Mouse (Mus musculus): Measurements from ENCODE around the gene 2210011C24Rik. TPM values are rescaled to one million over a fixed set of nuclear protein-coding genes. Genes with fewer than 3 reads are reported as not detected.
A peak's percentile ranks its signal among the peaks of the same experiment; 100 is the strongest.

Gene 2210011C24Rik
- polyA plus RNA-seq, 2 experiments = 1.1 to 2.0 TPM

DNA sequence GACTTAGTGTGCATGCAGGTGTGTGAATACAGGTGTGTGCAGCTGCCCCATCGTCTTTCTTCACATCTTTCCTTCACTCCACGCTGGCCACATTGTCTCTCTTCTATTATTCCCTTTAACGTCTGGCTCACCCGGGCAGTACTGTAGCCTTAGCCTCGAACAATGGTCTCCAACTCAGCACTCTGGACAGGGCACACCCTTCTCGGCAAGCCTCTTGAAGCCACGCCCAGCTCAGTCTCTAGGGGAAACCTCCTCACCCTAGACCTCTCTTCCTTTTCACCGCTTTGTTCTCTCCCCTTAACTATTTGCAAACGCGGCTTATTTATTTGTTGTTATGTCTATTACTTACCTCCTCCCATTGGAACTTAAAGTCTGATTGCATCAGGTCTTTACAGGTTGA, 15.5 kb upstream of the 2210011C24Rik start:
- no peaks in the 10 kb centered on the region for H3K9me3 ChIP-seq (ENCODE audit: control insufficient read depth, low read length)
- WGBS = 14% methylated on average over 10 of the region's 10 CpGs
- DNase-seq (ENCODE audit: low spot score) (no peak), ATAC-seq (ENCODE audit: low FRiP score, low read depth) (no peak)
- H3K9ac ChIP-seq (ENCODE audit: low read depth, low read length, severe bottlenecking) = no peak overlapping the region
- peaks cover 20% of the 10 kb centered on the region for H3K27me3 ChIP-seq (ENCODE audit: control insufficient read depth, insufficient read depth, low read length)
- H3K27ac ChIP-seq (replicated peaks; ENCODE audit: low read depth, low read length) = no peak overlapping the region
- H3K36me3 ChIP-seq (ENCODE audit: control insufficient read depth, insufficient read depth, low read length) = no peaks in the 10 kb centered on the region
- H3K4me3 ChIP-seq (replicated peaks; ENCODE audit: low read length) = no peak overlapping the region
- H3K4me2 ChIP-seq (replicated peaks; ENCODE audit: low read depth, low read length, severe bottlenecking) = no peak overlapping the region
- H3K4me1 ChIP-seq (ENCODE audit: control insufficient read depth, insufficient read depth, low read length) = peaks cover 2% of the 10 kb centered on the region; the same call in 1 of the 2 replicates
- TF ChIP-seq POLR2A (IDR thresholded peaks at IDR 0.05; ENCODE audit: borderline replicate concordance, extremely low read depth, insufficient read depth, insufficient read length) = no peak

DNA sequence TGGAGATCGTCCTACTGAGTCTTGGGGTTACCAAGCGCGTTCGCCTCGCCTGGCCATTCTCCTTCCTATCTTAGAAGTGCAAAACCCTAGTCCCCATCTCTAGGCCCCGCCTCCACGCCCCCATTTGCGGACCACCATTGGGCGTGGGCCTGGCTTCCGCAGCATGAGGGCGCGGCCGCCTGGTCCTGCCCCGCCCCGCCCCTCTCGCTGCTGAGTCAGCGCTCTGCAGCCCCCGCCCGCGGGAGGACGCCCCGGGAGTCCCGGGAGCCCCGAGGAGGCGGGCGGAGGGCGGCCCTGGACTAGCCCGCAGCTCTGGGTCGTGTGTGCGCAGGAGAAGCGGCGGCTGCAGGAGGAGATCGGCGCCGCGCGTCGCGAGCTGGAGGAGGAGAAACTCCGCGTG, 13.9 kb upstream of the 2210011C24Rik start:
- Histone ChIP-seq H3K4me1 (ENCODE audit: control insufficient read depth, insufficient read depth, low read length) (peaks cover 2% of the 10 kb centered on the region; the same call in 1 of the 2 replicates), H3K9me3 (ENCODE audit: control insufficient read depth, low read length) (no peaks in the 10 kb centered on the region), H3K9ac (ENCODE audit: low read depth, low read length, severe bottlenecking) (peak overlapping the region; percentile 55), H3K4me3 (replicated peaks; ENCODE audit: low read length) (peak overlapping the region; percentile 45), H3K4me2 (replicated peaks; ENCODE audit: low read depth, low read length, severe bottlenecking) (peak overlapping the region; percentile 79), H3K36me3 (ENCODE audit: control insufficient read depth, insufficient read depth, low read length) (no peaks in the 10 kb centered on the region), H3K27me3 (ENCODE audit: control insufficient read depth, insufficient read depth, low read length) (peaks cover 32% of the 10 kb centered on the region), H3K27ac (replicated peaks; ENCODE audit: low read depth, low read length) (no peak overlapping the region)
- 2% methylated on average over 36 of the region's 41 CpGs for WGBS
- DNase-seq (ENCODE audit: low spot score) = peak; percentile 74
- no peak for TF ChIP-seq POLR2A (IDR thresholded peaks at IDR 0.05; ENCODE audit: borderline replicate concordance, extremely low read depth, insufficient read depth, insufficient read length)
- ATAC-seq (ENCODE audit: low FRiP score, low read depth) = peak; percentile 88

DNA sequence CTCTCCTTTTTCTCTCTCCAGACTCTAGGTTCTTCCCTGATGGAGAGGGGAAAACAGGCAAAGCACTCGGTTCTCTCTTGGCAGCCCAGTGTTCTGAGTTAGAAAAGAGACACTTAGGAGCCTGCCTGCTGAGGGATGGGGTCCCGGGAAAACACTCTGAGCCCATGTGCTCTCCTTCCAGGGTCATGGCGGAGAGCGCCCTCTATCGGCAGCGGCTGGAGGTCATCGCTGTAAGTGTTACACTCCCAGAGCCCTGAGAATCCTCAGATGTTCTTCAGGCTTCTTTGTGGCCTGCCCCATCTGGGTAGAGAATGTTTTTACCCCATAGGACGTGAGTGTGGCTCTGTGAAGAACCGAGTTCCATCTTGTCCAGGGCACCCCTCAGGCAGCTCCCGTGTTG, 12.2 kb upstream of the 2210011C24Rik start:
- Histone ChIP-seq H3K4me2 (replicated peaks; ENCODE audit: low read depth, low read length, severe bottlenecking) (no peak overlapping the region), H3K4me1 (ENCODE audit: control insufficient read depth, insufficient read depth, low read length) (peaks cover 2% of the 10 kb centered on the region; the same call in 1 of the 2 replicates), H3K27me3 (ENCODE audit: control insufficient read depth, insufficient read depth, low read length) (peaks cover 37% of the 10 kb centered on the region), H3K36me3 (ENCODE audit: control insufficient read depth, insufficient read depth, low read length) (no peaks in the 10 kb centered on the region), H3K4me3 (replicated peaks; ENCODE audit: low read length) (no peak overlapping the region), H3K9me3 (ENCODE audit: control insufficient read depth, low read length) (no peaks in the 10 kb centered on the region), H3K27ac (replicated peaks; ENCODE audit: low read depth, low read length) (no peak overlapping the region), H3K9ac (ENCODE audit: low read depth, low read length, severe bottlenecking) (no peak overlapping the region)
- TF ChIP-seq POLR2A (IDR thresholded peaks at IDR 0.05; ENCODE audit: borderline replicate concordance, extremely low read depth, insufficient read depth, insufficient read length) = no peak
- ATAC-seq (ENCODE audit: low FRiP score, low read depth) (no peak), DNase-seq (ENCODE audit: low spot score) (no peak)
- WGBS = 14% methylated on average over 10 of the region's 10 CpGs

DNA sequence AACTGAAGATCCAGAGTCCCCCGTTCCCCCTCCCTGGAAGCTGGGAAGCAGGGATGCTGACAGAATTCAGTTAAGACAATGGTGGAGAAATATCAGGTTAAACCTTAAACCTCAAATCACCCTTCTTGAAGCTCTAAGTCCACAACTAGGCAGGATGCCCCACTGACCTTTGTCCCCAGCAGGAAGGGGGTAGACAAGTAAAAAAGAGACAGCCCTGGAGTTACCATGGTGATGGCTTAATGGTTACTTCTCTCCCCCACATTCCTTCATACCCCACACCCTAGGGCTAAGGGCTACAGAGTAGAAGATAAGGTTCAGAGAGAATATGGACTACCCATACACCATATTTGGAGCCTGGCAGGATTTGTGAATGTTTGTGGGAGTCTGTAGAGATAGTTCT, 11.7 kb upstream of the 2210011C24Rik start:
- no peaks in the 10 kb centered on the region for H3K36me3 ChIP-seq (ENCODE audit: control insufficient read depth, insufficient read depth, low read length)
- no peak for ATAC-seq (ENCODE audit: low FRiP score, low read depth)
- H3K9me3 ChIP-seq (ENCODE audit: control insufficient read depth, low read length) = no peaks in the 10 kb centered on the region
- no peak for TF ChIP-seq POLR2A (IDR thresholded peaks at IDR 0.05; ENCODE audit: borderline replicate concordance, extremely low read depth, insufficient read depth, insufficient read length)
- no peak for DNase-seq (ENCODE audit: low spot score)
- H3K27me3 ChIP-seq (ENCODE audit: control insufficient read depth, insufficient read depth, low read length) = peaks cover 34% of the 10 kb centered on the region
- H3K4me2 ChIP-seq (replicated peaks; ENCODE audit: low read depth, low read length, severe bottlenecking) = no peak overlapping the region
- peaks cover 2% of the 10 kb centered on the region; the same call in 1 of the 2 replicates for H3K4me1 ChIP-seq (ENCODE audit: control insufficient read depth, insufficient read depth, low read length)
- H3K9ac ChIP-seq (ENCODE audit: low read depth, low read length, severe bottlenecking) = no peak overlapping the region
- 74% methylated on average over 1 of the region's 1 CpGs for WGBS
- H3K27ac ChIP-seq (replicated peaks; ENCODE audit: low read depth, low read length) = no peak overlapping the region
- no peak overlapping the region for H3K4me3 ChIP-seq (replicated peaks; ENCODE audit: low read length)

DNA sequence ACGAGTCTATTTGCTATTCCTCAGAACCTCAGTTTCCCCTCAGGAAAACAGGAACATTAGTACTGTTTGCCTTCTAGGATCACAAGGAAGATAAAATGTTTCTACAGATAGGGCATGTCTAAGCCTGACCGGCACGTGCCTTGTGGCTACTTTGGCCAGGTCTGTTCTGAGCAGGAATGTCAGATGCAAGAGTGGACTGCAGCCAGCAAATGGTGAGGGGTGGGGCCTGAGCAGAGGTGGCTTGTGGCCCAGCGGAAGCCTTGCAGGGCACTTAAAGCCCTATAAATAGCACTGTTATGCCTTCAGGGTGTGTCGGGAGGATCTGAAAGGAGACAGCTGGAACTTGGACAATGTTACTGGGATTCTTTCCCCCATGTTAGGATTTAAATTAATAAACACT, 11.1 kb upstream of the 2210011C24Rik start:
- Histone ChIP-seq H3K4me1 (ENCODE audit: control insufficient read depth, insufficient read depth, low read length) (peaks cover 2% of the 10 kb centered on the region; the same call in 1 of the 2 replicates), H3K9me3 (ENCODE audit: control insufficient read depth, low read length) (no peaks in the 10 kb centered on the region), H3K9ac (ENCODE audit: low read depth, low read length, severe bottlenecking) (no peak overlapping the region), H3K27me3 (ENCODE audit: control insufficient read depth, insufficient read depth, low read length) (peaks cover 34% of the 10 kb centered on the region), H3K4me3 (replicated peaks; ENCODE audit: low read length) (no peak overlapping the region), H3K4me2 (replicated peaks; ENCODE audit: low read depth, low read length, severe bottlenecking) (no peak overlapping the region), H3K27ac (replicated peaks; ENCODE audit: low read depth, low read length) (no peak overlapping the region), H3K36me3 (ENCODE audit: control insufficient read depth, insufficient read depth, low read length) (no peaks in the 10 kb centered on the region)
- ATAC-seq (ENCODE audit: low FRiP score, low read depth) (no peak), DNase-seq (ENCODE audit: low spot score) (no peak)
- TF ChIP-seq POLR2A (IDR thresholded peaks at IDR 0.05; ENCODE audit: borderline replicate concordance, extremely low read depth, insufficient read depth, insufficient read length) = no peak
- WGBS = 21% methylated on average over 5 of the region's 5 CpGs

DNA sequence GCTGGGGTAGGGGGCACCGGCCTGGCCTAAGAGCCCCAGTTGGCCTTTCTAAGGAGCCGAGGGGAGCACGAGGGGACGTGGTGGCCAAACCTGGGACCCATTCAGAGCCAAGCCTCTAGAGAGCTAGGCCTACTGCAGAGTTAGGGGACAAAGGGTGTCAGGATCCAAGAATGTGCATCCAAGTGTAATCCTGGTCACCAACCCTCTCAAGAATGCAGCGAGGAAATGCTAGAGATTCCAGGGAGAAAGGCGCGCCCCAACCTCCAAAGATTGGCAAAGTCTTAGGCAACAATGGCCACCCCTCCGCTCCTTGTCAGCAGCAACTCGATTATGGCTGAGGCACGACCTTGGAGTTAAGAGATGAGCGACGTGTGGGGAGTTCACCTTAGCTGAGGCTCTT, 9.6 kb upstream of the 2210011C24Rik start:
- WGBS = 47% methylated on average over 12 of the region's 12 CpGs
- Histone ChIP-seq H3K4me2 (replicated peaks; ENCODE audit: low read depth, low read length, severe bottlenecking) (no peak overlapping the region), H3K9ac (ENCODE audit: low read depth, low read length, severe bottlenecking) (no peak overlapping the region), H3K9me3 (ENCODE audit: control insufficient read depth, low read length) (no peaks in the 10 kb centered on the region), H3K4me1 (ENCODE audit: control insufficient read depth, insufficient read depth, low read length) (peaks cover 2% of the 10 kb centered on the region; the same call in 1 of the 2 replicates), H3K27me3 (ENCODE audit: control insufficient read depth, insufficient read depth, low read length) (peaks cover 26% of the 10 kb centered on the region; the same call in 1 of the 2 replicates), H3K27ac (replicated peaks; ENCODE audit: low read depth, low read length) (no peak overlapping the region), H3K36me3 (ENCODE audit: control insufficient read depth, insufficient read depth, low read length) (no peaks in the 10 kb centered on the region), H3K4me3 (replicated peaks; ENCODE audit: low read length) (no peak overlapping the region)
- DNase-seq (ENCODE audit: low spot score) (no peak), ATAC-seq (ENCODE audit: low FRiP score, low read depth) (no peak)
- TF ChIP-seq POLR2A (IDR thresholded peaks at IDR 0.05; ENCODE audit: borderline replicate concordance, extremely low read depth, insufficient read depth, insufficient read length) = no peak

Measured in limb, embryonic 14.5 days (tissue).